Mouse (Mus musculus): ENCODE measurements around the gene Gigyf1.

The Gigyf1 gene

DNA sequence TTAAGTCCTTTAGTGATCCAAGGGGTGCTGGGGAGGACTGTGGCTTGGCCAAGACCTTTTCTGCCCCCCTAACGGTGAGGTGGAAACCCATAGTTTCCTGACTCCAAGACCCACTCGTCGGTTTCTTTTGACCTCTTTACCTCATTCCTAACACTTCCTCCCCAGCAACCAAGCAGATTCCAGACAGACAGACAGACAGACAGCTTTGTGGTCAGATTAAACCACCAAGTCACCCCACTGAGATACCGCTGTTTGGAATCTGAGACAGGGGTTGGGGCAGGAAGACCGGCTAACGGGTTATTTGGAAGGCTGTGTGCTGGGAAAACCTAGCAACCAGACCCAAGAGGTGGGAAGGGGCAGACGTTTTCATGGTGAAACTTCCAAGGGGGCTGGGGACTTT, 51.8 kb downstream of the Gigyf1 start:
- TF ChIP-seq GATA4 (IDR thresholded peaks at IDR 0.05; ENCODE audit: insufficient replicate concordance, low read length), result no peak

DNA sequence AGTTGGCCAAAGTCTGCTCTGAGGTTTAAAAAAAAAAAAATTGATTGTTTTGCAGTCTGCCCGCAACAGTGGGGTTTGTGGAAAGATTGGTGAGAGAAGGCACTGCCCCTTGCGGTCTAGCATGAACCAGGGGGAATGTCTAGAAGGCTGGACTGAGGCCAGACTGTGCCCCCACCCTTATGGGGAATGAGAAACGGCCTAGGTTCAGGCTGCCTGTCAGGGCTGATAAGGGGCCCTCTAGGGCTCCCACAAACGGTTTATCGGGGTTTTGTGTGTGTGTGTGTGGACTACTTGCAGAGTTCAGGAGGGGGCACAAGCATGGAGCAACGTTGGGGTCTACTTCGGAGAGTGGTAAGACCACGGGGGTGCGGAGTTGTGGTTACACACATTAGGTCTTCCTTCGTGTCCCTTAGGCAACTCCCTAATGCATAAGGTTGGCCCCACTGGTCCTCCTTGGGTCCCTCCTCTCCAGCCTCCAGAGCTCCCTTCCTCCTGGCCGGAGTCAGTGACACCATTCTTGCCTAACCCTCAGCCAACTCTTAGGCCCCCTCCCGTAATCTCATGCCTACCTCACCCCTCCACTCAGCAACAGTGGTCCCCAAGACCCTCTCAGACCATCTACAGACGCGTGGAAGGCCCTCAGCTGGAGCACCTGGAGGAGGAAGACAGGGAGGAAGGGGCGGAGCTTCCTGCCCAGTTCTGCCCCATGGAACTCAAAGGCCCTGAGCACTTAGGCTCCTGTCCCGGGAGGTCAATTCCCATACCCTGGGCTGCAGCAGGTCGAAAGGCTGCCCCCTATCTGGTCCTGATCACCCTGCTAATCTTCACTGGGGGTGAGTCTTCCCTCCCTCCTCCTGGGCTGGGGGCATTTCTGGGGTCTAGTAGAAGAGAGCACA, 52.6 kb downstream of the Gigyf1 start:
- TF ChIP-seq GATA4 (IDR thresholded peaks at IDR 0.05; ENCODE audit: insufficient replicate concordance, low read length), result no peak

DNA sequence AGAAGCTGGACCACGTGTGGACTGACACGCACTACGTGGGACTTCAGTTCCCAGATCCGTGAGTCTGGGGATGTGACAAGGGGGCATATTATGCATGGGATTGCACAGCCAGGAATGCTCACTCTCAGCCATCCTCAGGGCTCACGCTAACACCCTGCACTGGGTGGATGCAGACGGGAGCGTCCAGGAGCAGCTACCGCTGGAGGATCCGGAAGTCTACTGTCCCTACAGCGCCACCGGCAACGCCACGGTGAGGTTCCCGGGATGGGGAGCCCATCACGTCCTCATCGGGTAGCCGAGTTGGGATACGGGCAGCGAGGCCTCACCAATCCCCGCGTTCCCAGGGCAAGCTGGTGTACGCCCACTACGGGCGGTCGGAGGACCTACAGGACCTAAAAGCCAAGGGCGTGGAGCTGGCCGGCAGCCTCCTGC, 56.1 kb downstream of the Gigyf1 start:
- no peak for TF ChIP-seq GATA4 (IDR thresholded peaks at IDR 0.05; ENCODE audit: insufficient replicate concordance, low read length)
